Mouse (Mus musculus): ENCODE measurements around the gene Nras. TPM values are rescaled to one million over a fixed set of nuclear protein-coding genes. Genes with fewer than 3 reads are reported as not detected.

Gene Nras
- polyA plus RNA-seq, 1 experiment from 2014 or later = 103 TPM

DNA sequence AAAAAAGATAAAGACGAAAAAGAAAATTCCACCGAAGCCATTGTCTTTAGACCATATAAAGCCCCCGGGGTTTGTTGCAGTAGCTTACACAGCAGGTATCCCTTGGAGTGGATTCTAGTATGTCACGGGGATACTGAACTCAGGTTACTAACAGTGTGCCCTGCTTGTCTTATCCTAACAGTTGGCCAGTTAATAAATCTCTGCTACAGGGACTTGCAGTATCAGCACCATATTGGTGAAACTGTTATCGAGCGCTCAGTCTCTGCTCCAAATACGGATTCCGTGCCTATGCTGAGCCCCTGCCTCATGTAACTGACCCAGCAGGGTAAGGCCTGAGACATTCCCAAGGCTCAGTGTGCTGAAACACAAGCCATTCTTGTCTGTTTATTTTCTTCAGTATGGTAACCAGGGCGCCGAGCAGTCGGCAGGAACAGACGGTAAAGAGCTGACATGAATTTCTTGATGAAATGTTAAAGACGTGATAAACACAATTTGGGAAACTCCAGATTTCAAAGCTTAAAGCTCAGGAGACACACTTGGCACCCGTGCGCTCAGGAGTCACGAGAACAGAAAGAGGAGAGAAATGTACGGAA, 23.9 kb downstream of the Nras start:
- Histone ChIP-seq H3K4me1 (ENCODE audit: control insufficient read depth, insufficient read depth, low read length) (no peaks in the 10 kb centered on the region), H3K4me2 (ENCODE audit: low read depth, low read length) (no peak overlapping the region), H3K36me3 (ENCODE audit: control insufficient read depth, insufficient read depth, low read length) (no peaks in the 10 kb centered on the region), H3K9ac (ENCODE audit: low read depth, low read length) (no peak overlapping the region), H3K27ac (replicated peaks; ENCODE audit: low read depth, low read length) (no peak overlapping the region), H3K4me3 (ENCODE audit: low read depth, low read length) (no peak overlapping the region), H3K27me3 (replicated peaks; ENCODE audit: control insufficient read depth, insufficient read depth, low read length) (no peaks in the 10 kb centered on the region), H3K9me3 (ENCODE audit: control insufficient read depth, low read length) (no peaks in the 10 kb centered on the region)
- ATAC-seq (ENCODE audit: low read depth) = no peak
- no peak for DNase-seq (ENCODE audit: low spot score)
- 78% methylated on average over 17 of the region's 17 CpGs for WGBS

GRCm38 (mm10) chr3:103082761-103083160, 24.7 kb downstream of the Nras start:
- no peaks in the 10 kb centered on the region for H3K27me3 ChIP-seq (replicated peaks; ENCODE audit: control insufficient read depth, insufficient read depth, low read length)
- H3K4me3 ChIP-seq (ENCODE audit: low read depth, low read length) = no peak overlapping the region
- no peaks in the 10 kb centered on the region for H3K9me3 ChIP-seq (ENCODE audit: control insufficient read depth, low read length)
- 76% methylated on average over 5 of the region's 5 CpGs for WGBS
- DNase-seq (ENCODE audit: low spot score) = peak; percentile 17
- no peak; the same call in 1 of the 2 replicates for ATAC-seq (ENCODE audit: low read depth)
- no peak overlapping the region for H3K9ac ChIP-seq (ENCODE audit: low read depth, low read length)
- no peaks in the 10 kb centered on the region for H3K4me1 ChIP-seq (ENCODE audit: control insufficient read depth, insufficient read depth, low read length)
- no peak overlapping the region for H3K27ac ChIP-seq (replicated peaks; ENCODE audit: low read depth, low read length)
- H3K4me2 ChIP-seq (ENCODE audit: low read depth, low read length) = no peak overlapping the region
- no peaks in the 10 kb centered on the region for H3K36me3 ChIP-seq (ENCODE audit: control insufficient read depth, insufficient read depth, low read length)

DNA sequence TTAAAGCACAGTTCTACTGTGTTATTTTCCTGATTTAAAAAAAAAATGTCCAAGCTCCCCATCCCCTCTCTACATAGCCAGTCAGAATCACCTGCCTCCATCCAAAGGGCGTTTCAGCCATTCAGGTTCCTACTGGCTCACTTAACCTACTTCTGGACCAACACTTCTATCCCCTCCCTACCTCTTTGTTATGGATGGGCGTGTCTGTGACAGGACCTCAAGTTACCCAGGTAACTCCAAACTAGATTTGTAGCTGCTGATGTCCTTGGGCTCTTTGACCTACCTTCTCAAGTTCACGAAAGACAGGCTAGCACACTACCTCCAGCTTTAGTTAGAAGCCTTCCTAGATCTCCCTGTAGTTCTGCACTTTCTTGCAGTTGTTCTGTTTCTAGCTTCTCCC, 27.9 kb downstream of the Nras start:
- Histone ChIP-seq H3K27ac (replicated peaks; ENCODE audit: low read depth, low read length) (no peak overlapping the region), H3K36me3 (ENCODE audit: control insufficient read depth, insufficient read depth, low read length) (no peaks in the 10 kb centered on the region), H3K4me1 (ENCODE audit: control insufficient read depth, insufficient read depth, low read length) (no peaks in the 10 kb centered on the region), H3K9me3 (ENCODE audit: control insufficient read depth, low read length) (no peaks in the 10 kb centered on the region), H3K27me3 (replicated peaks; ENCODE audit: control insufficient read depth, insufficient read depth, low read length) (no peaks in the 10 kb centered on the region), H3K9ac (ENCODE audit: low read depth, low read length) (no peak overlapping the region), H3K4me3 (ENCODE audit: low read depth, low read length) (no peak overlapping the region), H3K4me2 (ENCODE audit: low read depth, low read length) (no peak overlapping the region)
- ATAC-seq (ENCODE audit: low read depth) (no peak), DNase-seq (ENCODE audit: low spot score) (no peak)
- WGBS = 79% methylated on average over 3 of the region's 3 CpGs

- H3K4me3 ChIP-seq (ENCODE audit: low read depth, low read length) = no peak overlapping the region
- H3K4me1 ChIP-seq (ENCODE audit: control insufficient read depth, insufficient read depth, low read length) = no peaks in the 10 kb centered on the region
- no peak overlapping the region for H3K27ac ChIP-seq (replicated peaks; ENCODE audit: low read depth, low read length)
- DNase-seq (ENCODE audit: low spot score) = no peak
- no peaks in the 10 kb centered on the region for H3K36me3 ChIP-seq (ENCODE audit: control insufficient read depth, insufficient read depth, low read length)
- H3K9me3 ChIP-seq (ENCODE audit: control insufficient read depth, low read length) = no peaks in the 10 kb centered on the region
- H3K4me2 ChIP-seq (ENCODE audit: low read depth, low read length) = no peak overlapping the region
- H3K9ac ChIP-seq (ENCODE audit: low read depth, low read length) = no peak overlapping the region
- H3K27me3 ChIP-seq (replicated peaks; ENCODE audit: control insufficient read depth, insufficient read depth, low read length) = no peaks in the 10 kb centered on the region
- no peak for ATAC-seq (ENCODE audit: low read depth)
- 100% methylated on average over 2 of the region's 2 CpGs for WGBS
Observed at GRCm38 (mm10) chr3:103091753-103092152, 33.7 kb downstream of the Nras start.

DNA sequence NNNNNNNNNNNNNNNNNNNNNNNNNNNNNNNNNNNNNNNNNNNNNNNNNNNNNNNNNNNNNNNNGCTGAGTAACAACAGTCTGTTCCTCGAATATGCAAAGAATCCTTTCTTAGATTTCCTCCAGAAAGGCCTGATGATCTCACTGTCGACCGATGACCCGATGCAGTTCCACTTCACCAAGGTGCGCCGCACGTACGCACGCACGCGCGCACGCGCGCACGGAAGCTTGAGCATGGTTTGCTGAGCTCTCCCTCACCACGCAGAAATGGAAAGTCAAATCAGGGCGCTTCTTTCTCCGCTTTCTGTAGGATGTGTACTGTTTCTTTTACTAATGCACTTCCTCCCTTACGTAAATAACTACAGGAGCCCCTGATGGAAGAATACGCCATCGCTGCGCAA, 40.6 kb downstream of the Nras start:
- Histone ChIP-seq H3K36me3 (ENCODE audit: control insufficient read depth, insufficient read depth, low read length) (no peaks in the 10 kb centered on the region), H3K27me3 (replicated peaks; ENCODE audit: control insufficient read depth, insufficient read depth, low read length) (no peaks in the 10 kb centered on the region), H3K4me1 (ENCODE audit: control insufficient read depth, insufficient read depth, low read length) (no peaks in the 10 kb centered on the region), H3K9me3 (ENCODE audit: control insufficient read depth, low read length) (no peaks in the 10 kb centered on the region), H3K9ac (ENCODE audit: low read depth, low read length) (no peak overlapping the region), H3K4me2 (ENCODE audit: low read depth, low read length) (no peak overlapping the region), H3K4me3 (ENCODE audit: low read depth, low read length) (no peak overlapping the region), H3K27ac (replicated peaks; ENCODE audit: low read depth, low read length) (no peak overlapping the region)
- DNase-seq (ENCODE audit: low spot score) (no peak), ATAC-seq (ENCODE audit: low read depth) (no peak)
- WGBS = 77% methylated on average over 23 of the region's 23 CpGs

- H3K36me3 ChIP-seq (ENCODE audit: control insufficient read depth, insufficient read depth, low read length) = no peaks in the 10 kb centered on the region
- no peak overlapping the region for H3K4me2 ChIP-seq (ENCODE audit: low read depth, low read length)
- no peak overlapping the region for H3K4me3 ChIP-seq (ENCODE audit: low read depth, low read length)
- DNase-seq (ENCODE audit: low spot score) (no peak), ATAC-seq (ENCODE audit: low read depth) (no peak)
- H3K4me1 ChIP-seq (ENCODE audit: control insufficient read depth, insufficient read depth, low read length) = no peaks in the 10 kb centered on the region
- no peak overlapping the region for H3K9ac ChIP-seq (ENCODE audit: low read depth, low read length)
- 83% methylated on average over 6 of the region's 6 CpGs for WGBS
- no peaks in the 10 kb centered on the region for H3K27me3 ChIP-seq (replicated peaks; ENCODE audit: control insufficient read depth, insufficient read depth, low read length)
- H3K9me3 ChIP-seq (ENCODE audit: control insufficient read depth, low read length) = no peaks in the 10 kb centered on the region
- H3K27ac ChIP-seq (replicated peaks; ENCODE audit: low read depth, low read length) = no peak overlapping the region
Observed at GRCm38 (mm10) chr3:103099667-103100066, 41.6 kb downstream of the Nras start.

DNA sequence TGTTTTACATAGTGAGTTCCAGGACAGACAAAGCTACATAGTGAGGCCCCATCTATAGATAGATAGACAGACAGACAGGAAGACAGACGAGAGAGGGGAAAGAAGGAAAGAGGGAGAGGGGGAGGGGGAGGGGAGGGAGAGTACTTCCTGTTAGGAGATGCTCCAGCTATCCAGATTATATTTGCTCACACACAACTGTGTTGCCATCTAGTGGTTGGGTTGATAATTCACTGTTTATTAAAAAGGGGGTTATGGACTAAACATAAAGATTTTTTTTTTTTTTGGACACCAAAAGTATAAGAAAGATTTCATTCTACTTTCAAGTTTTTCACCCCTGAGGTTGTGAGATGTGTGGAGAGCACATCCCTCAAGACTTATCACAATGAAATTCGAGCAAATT, 42.6 kb downstream of the Nras start:
- Histone ChIP-seq H3K27ac (replicated peaks; ENCODE audit: low read depth, low read length) (no peak overlapping the region), H3K9me3 (ENCODE audit: control insufficient read depth, low read length) (no peaks in the 10 kb centered on the region), H3K4me1 (ENCODE audit: control insufficient read depth, insufficient read depth, low read length) (no peaks in the 10 kb centered on the region), H3K9ac (ENCODE audit: low read depth, low read length) (no peak overlapping the region), H3K4me2 (ENCODE audit: low read depth, low read length) (no peak overlapping the region), H3K4me3 (ENCODE audit: low read depth, low read length) (no peak overlapping the region), H3K27me3 (replicated peaks; ENCODE audit: control insufficient read depth, insufficient read depth, low read length) (no peaks in the 10 kb centered on the region), H3K36me3 (ENCODE audit: control insufficient read depth, insufficient read depth, low read length) (no peaks in the 10 kb centered on the region)
- 48% methylated on average over 2 of the region's 2 CpGs for WGBS
- ATAC-seq (ENCODE audit: low read depth) (no peak), DNase-seq (ENCODE audit: low spot score) (no peak)

GRCm38 (mm10) chr3:103101194-103101593, 43.1 kb downstream of the Nras start:
- no peaks in the 10 kb centered on the region for H3K27me3 ChIP-seq (replicated peaks; ENCODE audit: control insufficient read depth, insufficient read depth, low read length)
- WGBS = 54% methylated on average over 5 of the region's 5 CpGs

DNA sequence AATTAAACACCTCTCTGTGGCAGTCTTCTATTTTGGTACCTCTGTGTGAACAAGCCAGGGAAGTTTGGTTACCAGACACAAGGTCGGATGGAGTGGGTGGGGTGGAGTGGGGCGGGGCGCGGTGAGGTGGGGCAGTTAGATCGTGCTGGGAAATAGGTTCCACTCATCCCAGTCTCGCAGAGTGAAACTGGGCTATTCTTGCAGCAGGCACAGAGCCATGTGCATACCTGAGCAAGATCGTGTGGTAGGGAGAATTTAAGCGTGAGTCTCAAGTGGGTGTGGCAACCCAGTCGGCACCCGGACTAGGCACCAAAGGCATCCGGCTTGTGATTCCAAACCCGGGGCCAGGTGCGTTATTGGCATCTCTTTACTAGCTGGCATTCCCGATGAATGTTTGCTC, 43.8 kb downstream of the Nras start:
- peak; percentile 28 for ATAC-seq (ENCODE audit: low read depth)
- peak overlapping the region; percentile 73 for H3K4me3 ChIP-seq (ENCODE audit: low read depth, low read length)
- H3K4me1 ChIP-seq (ENCODE audit: control insufficient read depth, insufficient read depth, low read length) = no peaks in the 10 kb centered on the region
- H3K9me3 ChIP-seq (ENCODE audit: control insufficient read depth, low read length) = no peaks in the 10 kb centered on the region
- DNase-seq (ENCODE audit: low spot score) = peak; percentile 54
- WGBS = 5% methylated on average over 14 of the region's 14 CpGs
- H3K36me3 ChIP-seq (ENCODE audit: control insufficient read depth, insufficient read depth, low read length) = no peaks in the 10 kb centered on the region
- H3K27me3 ChIP-seq (replicated peaks; ENCODE audit: control insufficient read depth, insufficient read depth, low read length) = no peaks in the 10 kb centered on the region
- H3K4me2 ChIP-seq (ENCODE audit: low read depth, low read length) = peak overlapping the region; percentile 82
- peak overlapping the region; percentile 79 for H3K9ac ChIP-seq (ENCODE audit: low read depth, low read length)
- H3K27ac ChIP-seq (replicated peaks; ENCODE audit: low read depth, low read length) = peak overlapping the region; percentile 63

More at GRCm38 (mm10) chr3:103101194-103101593, 43.1 kb downstream of the Nras start:
- Histone ChIP-seq H3K9me3 (ENCODE audit: control insufficient read depth, low read length) (no peaks in the 10 kb centered on the region), H3K4me3 (ENCODE audit: low read depth, low read length) (no peak overlapping the region), H3K4me1 (ENCODE audit: control insufficient read depth, insufficient read depth, low read length) (no peaks in the 10 kb centered on the region), H3K27ac (replicated peaks; ENCODE audit: low read depth, low read length) (no peak overlapping the region), H3K9ac (ENCODE audit: low read depth, low read length) (no peak overlapping the region), H3K36me3 (ENCODE audit: control insufficient read depth, insufficient read depth, low read length) (no peaks in the 10 kb centered on the region), H3K4me2 (ENCODE audit: low read depth, low read length) (peak overlapping the region; percentile 82; the same call in 1 of the 2 replicates)
- DNase-seq (ENCODE audit: low spot score) (no peak), ATAC-seq (ENCODE audit: low read depth) (no peak)
